Mouse (Mus musculus): ENCODE data around the gene Habp2.

Habp2 gene

DNA sequence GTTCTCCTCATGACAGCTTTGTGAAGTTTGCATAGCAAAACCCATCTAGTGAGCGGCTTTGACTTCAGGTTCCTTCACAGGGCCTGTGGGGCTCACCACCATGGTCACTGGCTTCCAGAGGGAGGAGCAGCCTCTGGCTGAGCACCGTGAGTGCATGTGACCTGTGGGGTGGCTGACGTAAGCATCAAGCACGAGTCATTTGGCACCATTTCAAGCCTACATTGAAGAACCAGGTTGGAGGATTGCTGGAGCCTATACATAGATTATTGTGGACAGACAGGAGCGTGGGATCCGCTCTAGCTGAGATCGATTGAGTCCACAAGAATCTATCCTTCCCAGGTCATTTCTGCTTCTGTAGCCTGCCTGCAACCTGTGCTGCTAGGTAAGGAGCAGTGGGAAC is at the start of gene Habp2:
Gene Habp2 (plus strand): TSS at position 272 of the 400 bp plus-strand sequence.
- no peak for DNase-seq

DNA sequence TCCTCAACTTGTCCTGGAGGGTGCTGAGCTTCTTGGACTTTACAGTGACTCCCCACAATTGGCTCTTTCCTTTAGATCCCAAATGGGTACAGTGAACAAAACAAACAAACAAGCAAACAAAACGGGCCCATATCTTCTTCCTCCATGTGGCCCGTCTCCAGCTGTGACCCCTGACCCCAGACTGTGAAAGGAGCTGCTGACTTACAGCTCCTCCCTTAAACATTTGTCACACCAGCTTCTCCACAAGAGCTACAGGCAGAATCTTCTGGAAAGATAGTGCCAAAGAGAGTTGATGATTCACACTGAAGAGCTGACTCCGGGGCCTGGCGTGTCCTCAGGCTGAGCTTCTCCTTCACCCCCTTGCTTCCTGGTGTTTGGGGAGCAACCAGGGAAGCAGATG is 48.4 kb upstream of the Habp2 start:
- peak; percentile 37 to 71 for DNase-seq

DNA sequence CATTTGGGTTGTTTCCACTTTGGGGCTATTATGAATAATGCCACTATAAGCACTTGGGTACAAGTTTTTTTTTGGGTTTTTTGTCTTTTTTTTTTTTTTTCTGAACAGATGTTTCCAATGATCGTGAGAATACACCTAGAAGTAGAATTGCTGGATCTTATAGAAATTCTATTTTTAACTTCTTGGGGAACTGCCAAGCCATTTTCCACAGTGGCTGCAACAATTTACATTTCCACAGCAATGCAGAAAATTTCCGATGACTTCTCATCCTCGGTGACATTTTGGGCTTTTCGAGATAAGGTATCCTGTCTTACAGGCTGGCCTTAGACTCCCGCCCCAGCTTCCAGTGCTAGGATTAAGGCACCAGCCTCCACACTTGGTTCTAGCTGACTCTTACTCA is 41.7 kb upstream of the Habp2 start:
- DNase-seq, result no peak

DNA sequence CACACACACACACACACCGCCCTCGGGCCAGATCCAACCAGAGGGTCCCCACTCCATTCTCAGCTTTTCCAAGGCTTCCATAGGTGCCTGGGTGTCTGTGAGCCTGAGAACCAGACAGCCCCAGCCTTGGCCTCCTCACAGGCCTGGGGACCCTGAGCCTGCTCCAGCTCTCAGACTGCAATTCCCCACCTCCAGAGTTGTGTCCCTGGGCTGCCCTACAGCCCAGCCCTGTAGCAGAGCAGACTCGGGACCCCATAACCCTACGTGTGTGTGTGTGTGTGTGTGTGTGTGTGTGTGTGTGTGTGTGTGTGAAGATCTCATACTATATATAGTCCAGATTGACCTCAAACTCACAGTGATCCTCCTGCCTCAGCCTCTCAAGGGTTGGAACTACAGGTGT is 34.1 kb upstream of the Habp2 start:
- peak in 1 of 2 experiments; percentile 37 for DNase-seq

DNA sequence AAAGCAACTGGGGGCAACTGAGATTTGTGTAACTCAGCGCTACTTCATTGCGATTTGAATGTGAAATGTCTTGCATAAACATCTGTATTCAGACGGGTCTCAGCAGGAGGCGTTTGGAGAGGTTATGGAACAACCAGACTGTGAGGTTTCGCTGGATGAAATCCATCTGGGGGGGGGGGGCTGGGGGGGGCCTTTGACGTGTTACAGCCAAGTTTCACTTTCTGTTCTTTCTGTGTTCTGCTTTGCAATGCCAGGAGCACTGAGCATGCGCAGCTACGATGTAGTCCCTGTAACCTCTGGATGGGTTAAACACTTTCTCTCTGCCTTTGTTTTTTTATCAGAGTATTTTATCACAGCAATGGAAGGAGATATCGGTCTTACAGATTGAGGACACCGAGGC is 33.7 kb upstream of the Habp2 start:
- DNase-seq, result peak in 1 of 2 experiments; percentile 53

DNA sequence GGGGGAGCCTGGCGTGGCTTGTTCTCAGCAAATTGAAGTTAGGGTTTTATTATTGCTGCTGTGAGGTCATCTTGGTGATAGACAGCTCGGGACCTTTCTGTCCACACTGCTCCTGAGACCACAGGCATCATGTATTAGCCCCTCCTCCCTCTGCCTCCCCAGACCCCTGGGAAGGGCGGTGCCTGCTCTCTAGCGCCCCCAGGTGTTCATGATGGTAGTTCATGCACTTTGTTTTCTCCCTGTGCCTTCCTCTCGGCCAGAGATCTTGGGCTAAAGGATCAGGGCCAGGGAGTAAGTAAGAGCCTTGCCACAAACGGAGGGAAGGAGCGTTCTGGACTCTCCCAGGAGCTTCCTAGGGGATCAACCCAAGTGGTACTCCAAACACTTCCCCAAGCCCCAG is 32.2 kb upstream of the Habp2 start:
- DNase-seq, result peak in 1 of 2 experiments; percentile 39

DNA sequence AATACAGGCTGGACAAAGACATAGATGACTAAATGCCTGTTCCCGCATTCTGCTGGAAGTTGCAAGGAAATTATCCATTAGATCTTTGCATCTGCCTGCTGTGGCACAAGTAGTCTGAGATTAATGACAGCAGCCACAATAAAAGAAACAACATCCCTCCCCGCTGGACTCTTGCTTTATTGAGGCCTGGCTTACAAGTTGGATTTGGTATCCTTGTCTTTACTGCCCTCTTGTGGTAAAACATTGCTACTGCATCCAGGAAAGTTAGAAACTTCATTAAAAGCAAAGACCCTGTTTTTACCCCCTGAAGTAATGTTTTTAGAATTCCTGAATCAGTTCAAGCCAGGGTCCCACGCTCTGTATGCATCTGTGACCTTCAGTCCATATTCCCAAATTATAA is 31.4 kb upstream of the Habp2 start:
- no peak for DNase-seq

DNA sequence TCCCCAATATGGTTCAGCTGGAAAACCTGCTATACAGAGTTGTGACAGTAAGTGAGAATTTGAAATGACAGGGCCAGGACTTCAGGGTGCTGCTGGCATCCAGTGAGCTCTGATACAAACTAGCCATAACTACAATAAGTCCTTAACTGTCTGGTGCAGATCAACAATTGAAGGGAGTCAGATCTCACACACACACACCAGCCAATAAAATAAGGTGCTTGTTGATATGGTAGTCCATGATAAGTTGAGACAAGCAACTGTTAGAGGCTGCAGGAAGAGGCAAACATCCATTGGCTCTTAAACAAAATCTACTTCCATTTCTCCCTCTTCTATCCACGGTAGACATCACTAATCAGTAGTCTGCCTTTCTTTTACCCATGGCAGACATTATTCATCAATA is 30.7 kb upstream of the Habp2 start:
- no peak for DNase-seq

DNA sequence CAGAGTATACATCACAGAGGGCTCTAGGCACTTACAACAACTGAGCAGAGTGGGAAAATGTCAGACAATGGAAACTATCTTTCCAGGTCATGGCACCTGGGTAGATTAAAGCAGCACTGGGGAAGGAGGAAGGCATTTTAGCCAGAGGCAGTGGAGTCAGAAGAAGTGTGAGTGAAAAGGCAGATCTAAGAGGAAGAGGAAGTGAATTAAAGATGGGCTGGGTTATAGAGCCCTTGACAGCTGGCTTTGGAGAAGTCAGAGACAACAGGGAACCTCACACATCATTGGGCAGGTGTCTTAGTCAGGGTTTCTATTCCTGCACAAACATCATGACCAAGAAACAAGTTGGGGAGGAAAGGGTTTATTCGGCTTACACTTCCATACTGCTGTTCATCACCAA is 30.2 kb upstream of the Habp2 start:
- no peak for DNase-seq

DNA sequence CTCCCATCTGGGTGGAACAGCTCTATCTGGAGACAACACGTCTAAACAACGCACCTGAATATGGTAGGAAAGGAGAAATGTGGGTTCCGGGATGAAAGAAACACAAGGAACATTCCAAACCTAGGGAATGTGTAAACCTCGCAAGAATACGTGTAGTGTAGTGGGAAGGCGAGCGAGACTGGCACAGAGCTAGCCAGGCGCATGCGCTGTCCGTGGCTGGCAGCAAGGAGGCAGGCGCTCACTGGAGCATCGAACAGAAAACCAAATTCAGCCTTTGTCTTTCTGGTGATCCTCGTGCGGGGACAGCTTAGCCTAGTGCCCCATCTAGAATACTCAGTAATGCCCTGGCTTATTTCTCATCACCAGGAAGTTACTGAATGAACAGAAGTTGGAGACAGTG is 23.2 kb upstream of the Habp2 start:
- DNase-seq, result no peak

DNA sequence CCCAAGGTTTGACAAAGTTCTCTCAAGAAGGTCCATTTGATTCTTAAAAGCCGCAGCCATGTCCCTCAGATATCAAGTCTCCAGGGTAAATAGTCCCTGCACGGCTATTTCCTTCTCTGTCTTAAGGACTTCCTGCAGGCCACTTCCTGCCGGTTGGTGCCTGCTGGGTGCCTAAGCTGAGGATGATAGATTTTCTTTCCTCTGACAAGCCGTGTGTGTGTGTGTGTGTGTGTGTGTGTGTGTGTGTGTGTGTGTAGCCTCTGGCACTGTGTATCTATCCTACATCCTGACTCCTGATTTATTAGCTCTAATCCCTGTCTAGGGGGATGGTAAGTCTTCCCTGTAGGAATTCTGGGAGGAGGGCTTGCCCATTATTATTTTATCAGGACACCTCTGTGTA is 22.8 kb upstream of the Habp2 start:
- DNase-seq, result peak; percentile 36 to 62

DNA sequence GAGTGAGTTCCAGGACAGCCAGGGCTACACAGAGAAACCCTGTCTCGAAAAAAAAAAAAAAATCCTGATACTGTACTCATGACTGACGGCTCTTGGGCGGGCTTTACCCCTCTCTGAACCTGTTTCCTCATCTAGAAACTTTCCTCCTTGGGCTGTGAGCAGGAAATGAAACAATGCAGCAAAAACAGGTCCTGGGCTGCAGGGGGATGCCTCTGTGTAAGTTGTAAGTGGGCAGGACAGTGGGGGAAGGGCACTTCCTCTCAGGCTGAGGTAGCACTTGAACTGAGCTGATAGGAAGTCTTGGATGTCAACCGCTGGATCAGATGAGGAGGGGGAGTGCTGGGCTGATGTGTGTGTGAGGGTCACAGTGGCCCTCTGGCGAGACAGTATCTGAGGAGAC is 21.8 kb upstream of the Habp2 start:
- peak; percentile 48 to 49 for DNase-seq

DNA sequence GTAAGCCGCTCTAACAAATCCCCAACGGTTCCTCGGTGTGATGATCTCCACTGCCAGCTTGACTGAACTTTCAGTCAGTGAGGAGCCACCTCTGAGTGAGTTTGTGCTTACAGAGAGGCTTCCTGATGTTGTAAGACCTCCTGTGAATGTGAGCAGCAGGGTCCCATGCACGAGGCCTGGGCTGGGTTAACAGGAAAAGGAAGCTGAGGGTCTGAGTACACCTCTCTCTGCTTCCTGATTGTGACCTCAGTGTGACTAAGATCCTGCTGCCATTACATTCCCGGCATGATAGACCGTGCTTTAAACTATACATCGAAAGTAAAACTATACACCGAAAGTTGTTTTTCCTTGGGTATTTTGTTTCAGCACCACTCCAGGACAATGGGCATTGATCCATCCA is 14.9 kb upstream of the Habp2 start:
- DNase-seq, result no peak

DNA sequence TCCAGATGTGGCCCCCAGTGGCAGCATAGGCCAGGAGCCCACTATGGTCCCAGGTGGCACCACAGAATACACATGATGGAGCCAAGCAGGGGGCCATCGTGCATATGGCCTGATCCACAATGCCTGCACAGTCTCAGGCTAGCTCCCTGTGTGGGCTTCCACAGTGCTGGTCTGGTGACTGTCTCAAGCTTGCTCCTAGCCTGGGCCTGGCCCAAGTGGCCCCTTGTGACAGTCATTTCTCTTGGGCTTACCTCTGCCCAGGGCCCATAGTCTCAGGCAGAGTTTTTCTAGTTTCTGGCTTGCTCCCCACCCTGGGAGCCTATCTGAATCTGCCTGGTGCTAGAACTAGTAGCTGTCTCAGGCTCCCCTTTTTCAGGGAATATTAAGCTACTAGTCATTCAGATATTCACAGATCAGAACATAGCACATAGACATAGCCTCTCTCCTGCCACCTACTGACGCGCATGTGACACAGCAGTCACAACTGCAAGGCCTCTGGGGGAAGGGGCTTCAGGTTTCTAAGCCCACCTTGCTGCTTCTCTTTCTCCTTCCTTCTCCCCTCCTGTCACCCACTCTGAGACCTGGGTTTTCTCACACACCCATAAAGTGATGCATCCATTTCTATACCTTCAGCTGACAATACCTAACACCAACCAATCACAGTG is 9.7 kb upstream of the Habp2 start:
- no peak for DNase-seq

DNA sequence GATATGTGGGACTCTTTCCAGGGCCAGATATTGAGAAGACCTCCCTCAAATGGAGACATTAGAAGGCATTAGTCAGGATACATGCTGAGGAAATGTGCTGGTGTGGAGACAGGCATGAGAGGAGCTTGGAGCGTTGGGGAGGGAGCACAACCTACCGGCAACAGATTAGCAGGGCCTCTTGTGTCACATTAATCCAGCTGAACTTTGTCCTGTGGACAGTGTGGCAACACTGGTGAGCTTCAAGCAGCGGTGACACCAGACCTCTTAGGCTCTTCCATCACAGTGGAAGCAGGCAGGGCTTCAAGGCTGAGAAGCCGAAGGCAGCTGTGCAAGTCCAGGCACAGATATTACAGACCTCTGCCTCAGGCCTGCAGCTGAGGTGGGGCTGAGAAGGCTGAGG is 9.0 kb upstream of the Habp2 start:
- no peak for DNase-seq

DNA sequence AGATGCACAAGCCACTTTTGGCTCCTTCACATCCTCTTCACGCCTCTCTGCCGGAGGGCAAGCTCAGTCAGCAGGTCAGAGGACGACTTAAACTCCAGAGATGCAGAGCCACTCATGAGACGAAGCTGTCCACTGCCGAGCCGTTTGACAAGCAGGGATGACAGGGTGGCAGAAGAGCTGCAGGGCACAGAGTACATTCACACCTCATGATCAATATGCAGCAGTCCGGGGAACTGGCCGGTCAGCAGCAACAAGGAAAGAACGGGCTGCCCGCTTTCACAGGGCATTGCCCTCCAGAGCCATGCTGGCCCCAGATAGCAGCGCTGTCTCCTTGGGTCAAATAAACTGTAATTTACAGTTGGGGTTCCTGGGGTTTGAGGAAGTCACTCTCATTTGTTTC is 8.6 kb upstream of the Habp2 start:
- no peak for DNase-seq

DNA sequence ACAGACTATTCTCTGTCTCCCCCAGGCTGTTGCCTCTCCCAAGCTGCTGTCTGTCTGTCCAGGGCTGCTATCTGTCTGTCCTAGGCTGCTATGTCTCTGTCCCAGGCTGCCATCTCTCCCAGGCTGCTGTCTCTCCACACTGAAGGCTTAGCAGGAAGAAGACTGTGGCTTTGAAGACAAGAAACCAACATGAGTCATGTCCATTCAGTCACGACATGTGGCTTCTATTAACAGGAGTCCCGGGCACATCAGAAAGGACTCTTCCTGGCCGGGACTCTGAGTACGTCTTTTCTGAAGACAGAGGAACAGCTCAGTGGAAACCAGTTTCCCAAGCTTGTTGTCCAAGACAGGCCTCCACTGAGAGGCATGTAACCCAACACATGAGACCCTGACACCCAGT is 1.7 kb upstream of the Habp2 start:
- no peak for DNase-seq

DNA sequence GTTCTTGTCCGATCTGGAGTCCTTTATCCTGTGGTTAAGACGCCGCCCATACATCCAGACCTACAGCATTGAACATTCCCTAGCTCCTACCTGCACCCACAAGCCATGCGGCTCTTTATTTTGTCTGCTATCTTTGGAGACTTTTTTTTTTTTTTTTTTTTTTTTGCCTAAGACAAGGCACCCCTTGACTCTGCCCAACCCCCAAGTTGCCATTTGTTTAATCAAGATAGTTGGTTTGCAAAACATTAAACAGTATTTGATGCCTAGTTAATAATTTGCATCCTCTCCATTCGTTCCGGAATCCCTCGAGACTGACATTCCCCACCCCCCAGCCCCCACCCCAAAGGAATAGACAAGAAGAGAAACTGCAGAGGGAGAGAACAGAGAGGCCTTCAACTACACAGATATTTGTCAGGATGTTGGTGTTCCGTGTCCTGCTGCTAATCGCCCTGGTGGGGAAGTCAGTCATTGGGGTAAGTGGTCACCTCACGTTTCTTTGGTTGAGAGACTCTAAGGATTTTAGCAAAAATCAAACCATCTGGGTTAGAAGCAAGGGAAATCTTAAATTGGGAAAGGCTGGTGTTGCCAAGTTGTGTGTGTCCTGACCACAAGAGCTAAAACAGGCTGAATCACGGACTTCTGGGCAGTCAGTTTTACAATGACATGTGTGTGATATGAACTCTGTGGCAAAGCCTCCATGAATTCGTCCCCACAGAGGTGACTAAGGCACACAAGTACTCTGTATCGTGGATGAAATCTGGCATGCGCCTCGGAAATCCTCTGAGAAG is 837 bp downstream of the Habp2 start:
- no peak for DNase-seq

DNA sequence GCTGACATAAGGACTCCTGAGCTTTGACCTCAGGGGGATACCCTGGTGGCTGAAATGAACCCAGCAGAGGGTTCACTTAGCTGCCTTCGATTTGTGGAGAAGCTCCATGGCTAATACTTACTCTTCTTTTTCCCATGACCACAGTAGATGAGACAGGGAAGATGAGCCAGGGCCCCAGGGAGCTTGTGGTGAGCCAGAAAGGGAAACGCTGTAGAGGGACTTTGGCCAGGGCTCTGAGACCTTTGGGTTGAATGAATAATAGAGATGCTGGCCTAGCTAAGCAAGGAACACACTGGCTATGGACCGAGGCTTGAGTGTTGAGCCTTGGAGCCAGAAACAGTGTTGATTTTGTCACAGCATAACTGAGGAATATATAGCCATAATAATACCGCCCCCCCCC is 1.5 kb downstream of the Habp2 start:
- DNase-seq, result no peak

DNA sequence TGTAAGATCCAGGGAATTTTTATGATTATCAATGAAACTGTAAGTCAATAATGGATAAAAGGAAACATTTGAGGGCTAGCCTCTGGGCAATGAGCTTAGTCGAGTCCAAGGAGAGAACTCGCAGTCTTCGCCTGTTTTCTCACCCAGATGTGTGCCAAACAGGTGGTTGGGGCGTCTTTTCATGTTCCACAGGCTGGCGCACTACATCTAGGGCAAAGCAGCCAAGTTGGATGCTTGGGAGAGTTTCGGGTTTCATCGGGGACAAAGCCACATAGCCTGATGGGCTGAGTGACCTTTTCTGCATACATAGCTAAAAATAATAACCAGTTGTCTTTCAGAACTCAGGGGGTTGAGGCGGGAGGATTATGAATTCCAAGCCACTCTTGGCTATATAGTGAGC is 2.7 kb downstream of the Habp2 start:
- DNase-seq, result no peak

DNA sequence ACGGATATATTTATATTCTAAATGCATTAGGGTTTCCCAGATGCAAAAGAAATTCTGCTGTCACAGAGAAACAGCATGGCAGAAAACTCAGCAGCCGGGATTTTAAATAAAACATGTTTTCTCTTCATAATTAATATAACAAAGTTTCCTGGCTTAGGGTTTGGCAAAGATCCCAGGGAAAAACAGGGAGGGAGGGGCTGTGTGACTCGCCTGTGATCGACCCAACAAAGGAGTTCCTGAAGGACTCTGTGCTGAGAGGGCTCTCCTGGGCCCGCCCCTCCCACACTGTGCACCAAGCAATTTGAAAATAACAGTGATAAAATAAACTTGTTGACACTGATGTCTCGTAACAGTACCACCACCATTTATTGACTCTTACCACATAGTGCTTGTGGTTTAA is 5.0 kb downstream of the Habp2 start:
- peak in 1 of 2 experiments; percentile 31 for DNase-seq

DNA sequence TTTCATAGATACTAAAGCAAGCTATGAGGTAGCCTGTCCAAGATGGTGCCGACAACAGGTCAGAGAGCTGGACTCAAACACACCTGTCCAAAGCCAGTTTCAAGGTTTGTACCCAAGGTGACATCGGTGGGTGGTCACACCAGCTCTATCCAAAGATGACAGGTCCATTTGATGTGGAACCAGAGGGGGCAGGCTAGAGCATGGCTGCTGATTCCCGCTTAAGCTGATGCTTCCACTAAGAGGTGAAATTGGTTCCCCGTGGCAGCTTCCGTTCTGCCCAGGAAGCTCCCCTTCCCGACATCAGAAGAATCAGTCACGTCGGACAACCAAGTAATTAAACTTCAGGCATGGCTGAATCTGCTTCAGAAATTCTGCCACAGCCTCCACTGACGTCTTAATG is 5.4 kb downstream of the Habp2 start:
- DNase-seq, result no peak

DNA sequence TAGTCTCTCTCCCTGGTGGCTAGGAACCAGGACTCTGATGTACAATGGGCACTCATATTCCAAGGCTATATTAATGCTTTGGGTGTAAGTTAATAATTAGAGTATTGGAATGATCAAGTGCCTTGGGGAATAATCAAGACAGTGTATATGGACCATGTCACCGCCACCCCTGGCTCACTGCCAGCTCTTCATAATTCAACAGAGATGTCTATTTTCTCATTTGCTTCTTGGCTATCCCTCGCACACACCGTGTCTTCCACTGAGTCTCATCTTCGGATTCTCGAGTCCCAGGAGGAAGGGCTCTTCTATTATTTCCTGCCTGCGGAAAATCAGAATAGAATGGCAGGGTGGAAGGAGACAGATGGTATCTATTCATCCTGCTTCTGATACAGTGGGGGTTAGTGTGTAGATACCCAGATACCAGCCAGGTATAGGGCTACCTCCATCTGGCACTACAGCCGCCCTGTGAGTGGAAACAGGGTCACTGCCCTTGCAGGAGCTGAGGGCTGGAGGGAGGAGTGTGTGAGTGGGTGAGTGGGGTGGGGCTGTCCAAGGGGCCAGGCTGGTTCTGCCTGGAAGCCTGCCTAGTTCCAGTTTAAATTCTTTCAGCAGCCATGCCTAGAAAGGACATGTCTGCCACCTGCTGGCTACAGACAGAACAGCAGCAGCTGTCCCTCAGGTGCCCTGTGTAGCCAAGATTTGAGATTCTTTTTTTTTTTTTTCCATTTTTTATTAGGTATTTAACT is 7.9 kb downstream of the Habp2 start:
- DNase-seq, result peak; percentile 85 to 88

DNA sequence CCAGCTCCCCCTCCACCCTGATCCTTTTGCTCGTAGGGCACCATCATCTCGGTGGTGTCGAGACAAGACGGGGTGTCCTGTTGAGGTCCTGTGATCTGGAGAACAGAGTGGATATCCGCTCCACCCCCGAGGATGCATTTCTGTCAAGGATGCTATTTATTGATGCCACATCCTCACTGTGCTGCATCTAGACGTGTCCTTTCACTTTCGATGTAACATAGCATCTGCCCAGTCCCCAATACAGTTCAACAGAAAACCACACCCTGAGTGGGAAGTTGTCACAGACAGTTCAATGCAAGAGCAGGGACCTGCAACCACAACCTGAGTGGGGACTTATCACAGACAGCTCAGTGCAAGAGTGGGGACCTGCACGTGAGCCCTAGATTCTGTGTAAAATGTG is 9.7 kb downstream of the Habp2 start:
- no peak for DNase-seq
